ENCODE assay signal across 37 mouse cellular contexts in the genomic region with DNA sequence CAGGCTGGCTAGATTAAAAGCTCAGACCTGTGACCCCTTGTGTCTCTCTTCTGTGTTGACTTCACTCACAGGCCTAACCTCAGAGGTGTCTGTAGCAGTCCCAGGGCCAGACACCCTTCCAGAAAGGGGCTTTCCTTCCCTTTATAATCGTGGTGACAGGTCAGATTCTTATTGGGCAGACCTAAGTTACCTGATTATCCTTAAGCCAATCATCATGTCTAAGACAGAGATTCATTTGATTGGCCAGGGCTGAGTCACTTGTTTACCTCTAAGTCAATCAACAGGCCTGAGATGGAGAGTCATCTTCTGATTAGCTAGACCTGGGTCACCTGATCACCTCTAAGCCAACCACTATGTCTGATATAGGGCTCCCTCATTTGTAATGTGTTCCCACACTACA. TPM values are rescaled to one million over a fixed set of nuclear protein-coding genes. Genes with fewer than 3 reads are reported as not detected.
"Had no signal": no experiment of that assay in that cellular context is flagged by ENCODE, and none has a peak within 500 bp of the region (broad histone marks: within the 10 kb centered on the region; RNA-seq: fewer than 3 reads in every experiment).

No protein-coding gene starts in this region.

- H3K9ac ChIP-seq: heart, embryonic 13.5 days; heart, embryonic 15.5 days; hindbrain, embryonic 14.5 days; limb, embryonic 13.5 days; limb, embryonic 15.5 days; liver, embryonic 14.5 days had no signal

- H3K9me3 ChIP-seq: heart, embryonic 15.5 days; limb, embryonic 13.5 days; limb, embryonic 15.5 days had no signal

- H3K36me3 ChIP-seq: heart, embryonic 13.5 days; heart, embryonic 15.5 days; limb, embryonic 13.5 days; limb, embryonic 15.5 days had no signal

- H3K4me2 ChIP-seq: heart, embryonic 11.5 days; heart, embryonic 13.5 days; heart, embryonic 15.5 days; hindbrain, embryonic 14.5 days; limb, embryonic 13.5 days; limb, embryonic 15.5 days had no signal

- H3K27ac ChIP-seq: heart, adult 2 months; heart, embryonic 13.5 days; heart, embryonic 15.5 days; hindbrain, embryonic 14.5 days; layer of hippocampus, adult 2 months; left cerebral cortex, adult 2 months; limb, embryonic 13.5 days; limb, embryonic 15.5 days; liver, embryonic 14.5 days had no signal

- ATAC-seq: hindbrain, embryonic 16.5 days; intestine, embryonic 16.5 days had no signal

- H3K27me3 ChIP-seq: heart, embryonic 13.5 days; heart, embryonic 15.5 days; limb, embryonic 13.5 days; limb, embryonic 15.5 days had no signal

- DNase-seq: gastrocnemius, postnatal 14 days; gastrocnemius, postnatal 36 days; heart, adult 11 months; heart, adult 2 months; heart, postnatal 14 days; heart, postnatal 36 days; kidney, adult 18-20 months; kidney, adult 8-10 months; kidney, postnatal 10 days; kidney, postnatal 25 days; kidney, postnatal 4 days had no signal

- H3K4me3 ChIP-seq: heart, adult 2 months; heart, embryonic 13.5 days; heart, embryonic 15.5 days; layer of hippocampus, adult 2 months; left cerebral cortex, adult 2 months; limb, embryonic 13.5 days; limb, embryonic 15.5 days had no signal

RNA-seq across cellular contexts. Expression of gene H1foo, which starts 5.9 kb away (rescaled TPM):
- total RNA-seq: gastrocnemius, adult 18-20 months; gastrocnemius, adult 8-10 months; gastrocnemius, postnatal 14 days; gastrocnemius, postnatal 36 days; heart, adult 2 months; heart, postnatal 14 days; heart, postnatal 36 days; hematopoietic stem cell, adult 5-6 weeks; layer of hippocampus, adult 2 months; layer of hippocampus, postnatal 10 days; layer of hippocampus, postnatal 25 days; left cerebral cortex, adult 2 months; left cerebral cortex, postnatal 14 days; left cerebral cortex, postnatal 36 days; liver, adult 2 months had no signal
- polyA plus RNA-seq: heart, adult 2 months; heart, embryonic 11.5 days; heart, embryonic 13.5 days; heart, embryonic 15.5 days; heart, postnatal 0 days; hindbrain, embryonic 11.5 days; hindbrain, embryonic 14.5 days; hindbrain, embryonic 16.5 days; intestine, embryonic 14.5 days; intestine, embryonic 16.5 days; kidney, embryonic 14.5 days; kidney, embryonic 16.5 days; limb, embryonic 11.5 days; limb, embryonic 13.5 days; limb, embryonic 15.5 days; liver, adult 2 months; liver, embryonic 14.5 days; liver, embryonic 16.5 days had no signal

RNA-seq across cellular contexts. Expression of gene Rho, which starts 7.2 kb away (rescaled TPM):
- total RNA-seq: gastrocnemius, adult 8-10 months; gastrocnemius, postnatal 36 days; heart, postnatal 36 days; liver, adult 2 months had no signal
- polyA plus RNA-seq: heart, embryonic 13.5 days; heart, embryonic 15.5 days; heart, postnatal 0 days; intestine, embryonic 14.5 days; kidney, embryonic 14.5 days; liver, embryonic 16.5 days had no signal
